Mouse (Mus musculus): ENCODE data around the gene Gm21454. TPM values are rescaled to one million over a fixed set of nuclear protein-coding genes. Genes with fewer than 3 reads are reported as not detected.
"Not testable (repeated sequence)": the region's sequence is repeated elsewhere in the genome, so short reads cannot be mapped to it uniquely, and the experiment has no call there.

The Gm21454 gene
- total RNA-seq (2021) = not detected

DNA sequence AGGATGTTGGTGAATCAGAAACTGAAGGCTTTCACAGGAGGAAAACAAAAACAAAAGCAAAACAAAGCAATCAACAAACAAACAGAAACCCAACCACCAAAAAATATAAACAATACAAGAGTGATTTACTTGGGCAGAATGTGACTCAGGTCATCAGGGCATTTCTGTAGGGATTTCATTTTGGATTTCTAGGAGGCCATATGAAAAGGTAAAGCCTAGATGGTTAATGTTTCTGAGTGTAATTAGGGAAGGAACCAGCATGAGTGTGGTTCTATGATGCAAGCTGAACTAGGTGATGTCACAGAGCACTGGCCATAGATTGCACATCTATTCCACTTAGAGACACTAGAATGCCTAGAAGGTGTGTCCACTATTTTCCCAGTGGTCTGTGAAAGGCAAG lies at the start of gene Gm21454, which contains the start of gene Gm21440:
Gene Gm21454 (plus strand): TSS at position 352 of the 400 bp plus-strand sequence.
Gene Gm21440 (plus strand): TSS at position 301 of the 400 bp plus-strand sequence.
- intact Hi-C loops (cut with DNase I); DNase-seq: not testable (repeated sequence)

DNA sequence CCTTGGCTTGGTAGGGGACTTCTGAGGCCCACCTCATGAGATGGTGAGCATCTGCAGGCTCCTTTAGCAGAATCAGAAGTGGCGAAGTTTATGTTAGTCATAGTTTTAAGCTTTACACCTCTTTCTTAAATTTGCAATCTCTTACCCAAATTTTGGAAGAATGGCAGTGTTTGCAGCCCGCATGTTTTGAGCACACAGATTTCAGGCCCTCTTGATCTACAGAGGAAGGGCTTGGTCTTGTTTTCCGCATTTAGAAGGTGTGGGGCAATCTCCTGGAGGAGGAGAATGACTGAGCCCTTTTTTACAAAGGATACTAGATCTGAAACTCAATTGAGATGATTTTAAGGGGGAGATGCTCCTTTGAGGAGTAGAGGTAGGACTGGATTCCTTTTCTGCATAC lies 28.4 kb upstream of the Gm21454 start, which contains the start of gene Gm21828:
Gene Gm21828 (minus strand): TSS at position 101 of the 400 bp plus-strand sequence.
- intact Hi-C loops (cut with DNase I); DNase-seq: not testable (repeated sequence)

DNA sequence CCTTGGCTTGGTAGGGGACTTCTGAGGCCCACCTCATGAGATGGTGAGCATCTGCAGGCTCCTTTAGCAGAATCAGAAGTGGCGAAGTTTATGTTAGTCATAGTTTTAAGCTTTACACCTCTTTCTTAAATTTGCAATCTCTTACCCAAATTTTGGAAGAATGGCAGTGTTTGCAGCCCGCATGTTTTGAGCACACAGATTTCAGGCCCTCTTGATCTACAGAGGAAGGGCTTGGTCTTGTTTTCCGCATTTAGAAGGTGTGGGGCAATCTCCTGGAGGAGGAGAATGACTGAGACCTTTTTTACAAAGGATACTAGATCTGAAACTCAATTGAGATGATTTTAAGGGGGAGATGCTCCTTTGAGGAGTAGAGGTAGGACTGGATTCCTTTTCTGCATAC lies 96.7 kb downstream of the Gm21454 start, which contains the start of gene Gm21725:
Gene Gm21725 (minus strand): TSS at position 101 of the 400 bp plus-strand sequence.
- intact Hi-C loops (cut with DNase I); DNase-seq: not testable (repeated sequence)

Other genes starting within 250 kb of the Gm21454 start
- gene Gm20807, start 209.6 kb upstream of the Gm21454 start, total RNA-seq (2021) = not detected
- gene Gm21891, start 119.0 kb upstream of the Gm21454 start, total RNA-seq (2021) = not detected
- not detected for gene Gm21425, start 90.5 kb upstream of the Gm21454 start, total RNA-seq (2021)
- not detected for gene Gm21828, start 28.5 kb upstream of the Gm21454 start, total RNA-seq (2021)
- gene Gm21440, start 51 bp upstream of the Gm21454 start, total RNA-seq (2021) = not detected
- gene Gm21725, start 96.6 kb downstream of the Gm21454 start, total RNA-seq (2021) = not detected
- not detected for gene Gm21866, start 213.1 kb downstream of the Gm21454 start, total RNA-seq (2021)
- not detected for gene Gm20773, start 241.6 kb downstream of the Gm21454 start, total RNA-seq (2021)